Mouse (Mus musculus) cortical plate, adult 2 months (tissue): Measurements from ENCODE around the gene Ush1g.

Experiments
- CTCF ChIP-seq: fragments of 200-500 bp; IDR thresholded peaks from 2 replicates; pipeline ENCODE4 v1.5.1; 2011; ENCODE audit warnings: mild to moderate bottlenecking, control low read depth, low read length; ENCODE audit not compliant: insufficient read depth; ENCODE audit errors: extremely low read depth
- POLR2A ChIP-seq: fragments of 200-500 bp; IDR thresholded peaks from 2 replicates; pipeline ENCODE4 v1.6.1; 2011; ENCODE audit warnings: mild to moderate bottlenecking, low read length, control low read depth; ENCODE audit not compliant: insufficient read depth; ENCODE audit errors: extremely low read depth

DNA sequence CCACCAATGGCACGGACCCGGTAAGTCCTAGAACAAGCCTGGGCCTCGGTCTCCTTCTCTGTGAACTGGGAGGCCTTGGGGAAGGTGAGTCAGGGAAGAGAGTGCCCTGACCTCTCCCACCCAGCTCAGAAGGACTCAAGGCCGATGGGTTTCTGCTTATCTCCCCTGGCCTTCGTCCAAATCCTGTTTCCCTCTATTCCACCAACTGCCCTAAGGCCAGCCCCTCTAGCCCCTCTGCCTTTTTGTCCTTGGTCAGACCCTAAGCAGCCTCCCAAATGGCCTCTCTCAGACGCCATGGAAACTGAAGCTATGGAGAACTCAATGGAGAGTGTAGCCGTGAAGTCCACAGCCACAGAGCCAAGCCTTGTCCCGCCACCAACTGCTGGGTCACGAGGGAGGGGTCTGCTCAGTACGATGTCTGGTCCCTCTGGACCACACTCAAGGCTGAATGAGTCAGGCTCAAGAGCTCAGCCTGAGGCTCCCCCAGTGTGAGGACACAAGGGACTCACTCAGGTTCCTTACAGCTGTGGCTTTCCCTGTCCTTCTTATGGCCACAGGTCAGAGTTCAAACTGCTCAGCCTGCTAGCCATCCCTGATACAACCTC lies 48.8 kb downstream of the Ush1g start:
- TF ChIP-seq CTCF (no peak), POLR2A (no peak)
